Mouse (Mus musculus): ENCODE measurements around the gene Sdc4. TPM values are rescaled to one million over a fixed set of nuclear protein-coding genes. Genes with fewer than 3 reads are reported as not detected.
A peak's percentile ranks its signal among the peaks of the same experiment; 100 is the strongest.

The Sdc4 gene
- polyA plus RNA-seq (2016; fragmentation: Nextera tagmentation; extraction: Ambion mirVana): 19.6 and 22.7 TPM in 2 replicates

- WGBS: 7% methylated on average over 18 of the region's 18 CpGs
- Histone ChIP-seq H3K9me3 (no peaks in the 10 kb centered on the region), H3K4me1 (peaks cover 43% of the 10 kb centered on the region), H3K36me3 (replicated peaks) (no peaks in the 10 kb centered on the region; the same call in 1 of the 2 replicates), H3K4me3 (peak within 1 kb of the TSS; percentile 76), H3K27me3 (ENCODE audit: poor library complexity, severe bottlenecking) (peaks cover 45% of the 10 kb centered on the region), H3K27ac (peak within 1 kb of the TSS; percentile 88)
- DNase-seq (ENCODE audit: extremely low spot score, low spot score): no peak
Observed at GRCm38 (mm10) chr2:164443460-164444000, at the start of gene Sdc4. TSS of gene Sdc4 (minus strand) at chr2:164443887.

GRCm38 (mm10) chr2:164487812-164488211 is 44.1 kb upstream of the Sdc4 start:
- peaks cover 61% of the 10 kb centered on the region for H3K27me3 ChIP-seq (ENCODE audit: poor library complexity, severe bottlenecking)
- no peak for DNase-seq (ENCODE audit: extremely low spot score, low spot score)
- 59% methylated on average over 9 of the region's 9 CpGs for WGBS

GRCm38 (mm10) chr2:164487115-164487527 is 43.4 kb upstream of the Sdc4 start:
- Histone ChIP-seq H3K27me3 (ENCODE audit: poor library complexity, severe bottlenecking) (peaks cover 61% of the 10 kb centered on the region), H3K9me3 (no peaks in the 10 kb centered on the region), H3K4me1 (peaks cover 22% of the 10 kb centered on the region), H3K4me3 (peak overlapping the region; percentile 90), H3K36me3 (replicated peaks) (peaks cover 9% of the 10 kb centered on the region), H3K27ac (peak overlapping the region; percentile 84)
- DNase-seq (ENCODE audit: extremely low spot score, low spot score): no peak
- WGBS: 13% methylated on average over 11 of the region's 11 CpGs

More at GRCm38 (mm10) chr2:164487812-164488211, 44.1 kb upstream of the Sdc4 start:
- Histone ChIP-seq H3K9me3 (no peaks in the 10 kb centered on the region), H3K27ac (no peak overlapping the region), H3K4me3 (no peak overlapping the region), H3K36me3 (replicated peaks) (peaks cover 9% of the 10 kb centered on the region), H3K4me1 (peaks cover 22% of the 10 kb centered on the region)

- WGBS: under 1% methylated on average over 90 of the region's 90 CpGs
- peaks cover 22% of the 10 kb centered on the region for H3K4me1 ChIP-seq
Observed at GRCm38 (mm10) chr2:164486258-164487114, 42.8 kb upstream of the Sdc4 start.

GRCm38 (mm10) chr2:164485681-164486257 is 42.1 kb upstream of the Sdc4 start, which contains the start of gene Dbndd2:
TSS of gene Dbndd2 (plus strand) at chr2:164486106.
- Histone ChIP-seq H3K27ac (peak within 1 kb of the TSS; percentile 84), H3K4me3 (peak within 1 kb of the TSS; percentile 90), H3K27me3 (ENCODE audit: poor library complexity, severe bottlenecking) (peaks cover 61% of the 10 kb centered on the region), H3K9me3 (no peaks in the 10 kb centered on the region), H3K4me1 (peaks cover 22% of the 10 kb centered on the region), H3K36me3 (replicated peaks) (peaks cover 7% of the 10 kb centered on the region)
- WGBS: 2% methylated on average over 26 of the region's 26 CpGs
- peak; percentile 27 for DNase-seq (ENCODE audit: extremely low spot score, low spot score)

More at GRCm38 (mm10) chr2:164486258-164487114, 42.8 kb upstream of the Sdc4 start:
- Histone ChIP-seq H3K9me3 (no peaks in the 10 kb centered on the region), H3K27ac (peak overlapping the region; percentile 84), H3K27me3 (ENCODE audit: poor library complexity, severe bottlenecking) (peaks cover 61% of the 10 kb centered on the region), H3K36me3 (replicated peaks) (peaks cover 9% of the 10 kb centered on the region), H3K4me3 (peak overlapping the region; percentile 90)
- peak; percentile 44 for DNase-seq (ENCODE audit: extremely low spot score, low spot score)

- no peaks in the 10 kb centered on the region for H3K9me3 ChIP-seq
- peaks cover 28% of the 10 kb centered on the region for H3K36me3 ChIP-seq (replicated peaks)
- no peak for DNase-seq (ENCODE audit: extremely low spot score, low spot score)
- H3K27ac ChIP-seq: no peak within 1 kb of the TSS
- no peak within 1 kb of the TSS for H3K4me3 ChIP-seq
- no peaks in the 10 kb centered on the region for H3K4me1 ChIP-seq
- 89% methylated on average over 6 of the region's 6 CpGs for WGBS
- no peaks in the 10 kb centered on the region for H3K27me3 ChIP-seq (ENCODE audit: poor library complexity, severe bottlenecking)
Observed at GRCm38 (mm10) chr2:164473624-164474023, 29.9 kb upstream of the Sdc4 start, which contains the start of gene Trp53tg5. TSS of gene Trp53tg5 (minus strand) at chr2:164473724.

GRCm38 (mm10) chr2:164470254-164470653 is 26.6 kb upstream of the Sdc4 start:
- Histone ChIP-seq H3K9me3 (no peaks in the 10 kb centered on the region), H3K27ac (no peak overlapping the region), H3K4me1 (no peaks in the 10 kb centered on the region), H3K27me3 (ENCODE audit: poor library complexity, severe bottlenecking) (no peaks in the 10 kb centered on the region), H3K4me3 (no peak overlapping the region), H3K36me3 (replicated peaks) (peaks cover 48% of the 10 kb centered on the region)
- DNase-seq (ENCODE audit: extremely low spot score, low spot score): peak; percentile 38
- 29% methylated on average over 10 of the region's 10 CpGs for WGBS

- H3K27ac ChIP-seq: no peak overlapping the region
- H3K36me3 ChIP-seq (replicated peaks): peaks cover 53% of the 10 kb centered on the region
- WGBS: 82% methylated on average over 5 of the region's 5 CpGs
- peaks cover 13% of the 10 kb centered on the region for H3K4me1 ChIP-seq
- H3K9me3 ChIP-seq: no peaks in the 10 kb centered on the region
- DNase-seq (ENCODE audit: extremely low spot score, low spot score): no peak
- H3K4me3 ChIP-seq: no peak overlapping the region
- H3K27me3 ChIP-seq (ENCODE audit: poor library complexity, severe bottlenecking): no peaks in the 10 kb centered on the region
Observed at GRCm38 (mm10) chr2:164466787-164467186, 23.1 kb upstream of the Sdc4 start.

GRCm38 (mm10) chr2:164465161-164465560 is 21.5 kb upstream of the Sdc4 start:
- H3K27me3 ChIP-seq (ENCODE audit: poor library complexity, severe bottlenecking): no peaks in the 10 kb centered on the region
- peaks cover 50% of the 10 kb centered on the region for H3K36me3 ChIP-seq (replicated peaks)
- H3K27ac ChIP-seq: no peak overlapping the region
- H3K4me3 ChIP-seq: no peak overlapping the region
- no peak for DNase-seq (ENCODE audit: extremely low spot score, low spot score)
- H3K4me1 ChIP-seq: peaks cover 18% of the 10 kb centered on the region
- no peaks in the 10 kb centered on the region for H3K9me3 ChIP-seq

- Histone ChIP-seq H3K4me3 (peak within 1 kb of the TSS; percentile 90), H3K27ac (peak within 1 kb of the TSS; percentile 93), H3K27me3 (ENCODE audit: poor library complexity, severe bottlenecking) (no peaks in the 10 kb centered on the region), H3K36me3 (replicated peaks) (peaks cover 31% of the 10 kb centered on the region), H3K4me1 (peaks cover 39% of the 10 kb centered on the region), H3K9me3 (no peaks in the 10 kb centered on the region)
- under 1% methylated on average over 73 of the region's 79 CpGs for WGBS
- peak; percentile 97 for DNase-seq (ENCODE audit: extremely low spot score, low spot score)
Observed at GRCm38 (mm10) chr2:164460745-164461551, 17.3 kb upstream of the Sdc4 start, which contains the start of gene Gm20458. TSS of gene Gm20458 (plus strand) at chr2:164460967.

- no peak overlapping the region for H3K27ac ChIP-seq
- 89% methylated on average over 8 of the region's 8 CpGs for WGBS
Observed at GRCm38 (mm10) chr2:164458535-164458934, 14.8 kb upstream of the Sdc4 start.

GRCm38 (mm10) chr2:164457942-164458341 is 14.3 kb upstream of the Sdc4 start:
- DNase-seq (ENCODE audit: extremely low spot score, low spot score): no peak
- H3K9me3 ChIP-seq: no peaks in the 10 kb centered on the region
- H3K27me3 ChIP-seq (ENCODE audit: poor library complexity, severe bottlenecking): peaks cover 3% of the 10 kb centered on the region; the same call in 1 of the 2 replicates
- H3K27ac ChIP-seq: peak overlapping the region; percentile 81
- peaks cover 39% of the 10 kb centered on the region for H3K4me1 ChIP-seq
- peaks cover under 1% of the 10 kb centered on the region for H3K36me3 ChIP-seq (replicated peaks)
- 76% methylated on average over 7 of the region's 7 CpGs for WGBS
- H3K4me3 ChIP-seq: no peak overlapping the region

More at GRCm38 (mm10) chr2:164458535-164458934, 14.8 kb upstream of the Sdc4 start:
- no peak overlapping the region for H3K4me3 ChIP-seq
- peaks cover 7% of the 10 kb centered on the region for H3K36me3 ChIP-seq (replicated peaks)
- peaks cover 3% of the 10 kb centered on the region; the same call in 1 of the 2 replicates for H3K27me3 ChIP-seq (ENCODE audit: poor library complexity, severe bottlenecking)
- H3K9me3 ChIP-seq: no peaks in the 10 kb centered on the region
- DNase-seq (ENCODE audit: extremely low spot score, low spot score): no peak
- H3K4me1 ChIP-seq: peaks cover 43% of the 10 kb centered on the region
